Mouse (Mus musculus) subcutaneous adipose tissue, adult 2 months (tissue): ENCODE results near the gene Vmn2r21. TPM values are rescaled to one million over a fixed set of nuclear protein-coding genes. Genes with fewer than 3 reads are reported as not detected.

Experiments
- polyA plus RNA-seq: library from polyadenylated mRNA; depleted of rRNA; stranded (reverse); fragments of >200 nt; gene quantifications from 2 replicates; pipeline ENCODE4 v1.2.3, GENCODE M21; 2012; ENCODE audit warnings: low replicate concordance; rRNA removed

Gene Vmn2r21
- not detected in 2 replicates for polyA plus RNA-seq

GRCm38 (mm10) chr6:123533306-123533705 lies at the start of gene Vmn2r21:
Gene Vmn2r21, minus strand, starts transcription at chr6:123533406.

Other genes with a start within 250 kb of the Vmn2r21 start
- gene Clec4e, start 243.5 kb downstream of the Vmn2r21 start, polyA plus RNA-seq: 0.16 and 0.18 TPM in 2 replicates
- not detected in 2 replicates for gene Vmn2r19, start 225.1 kb downstream of the Vmn2r21 start, polyA plus RNA-seq
- gene Vmn2r20, start 115.3 kb downstream of the Vmn2r21 start, polyA plus RNA-seq: not detected in 2 replicates
- gene Vmn2r22, start 117.3 kb upstream of the Vmn2r21 start, polyA plus RNA-seq: not detected in 2 replicates
- not detected in 2 replicates for gene Vmn2r23, start 169.3 kb upstream of the Vmn2r21 start, polyA plus RNA-seq
- not detected in 2 replicates for gene Vmn2r24, start 245.5 kb upstream of the Vmn2r21 start, polyA plus RNA-seq